Mouse (Mus musculus): ENCODE results near the gene Agpat4.

DNA sequence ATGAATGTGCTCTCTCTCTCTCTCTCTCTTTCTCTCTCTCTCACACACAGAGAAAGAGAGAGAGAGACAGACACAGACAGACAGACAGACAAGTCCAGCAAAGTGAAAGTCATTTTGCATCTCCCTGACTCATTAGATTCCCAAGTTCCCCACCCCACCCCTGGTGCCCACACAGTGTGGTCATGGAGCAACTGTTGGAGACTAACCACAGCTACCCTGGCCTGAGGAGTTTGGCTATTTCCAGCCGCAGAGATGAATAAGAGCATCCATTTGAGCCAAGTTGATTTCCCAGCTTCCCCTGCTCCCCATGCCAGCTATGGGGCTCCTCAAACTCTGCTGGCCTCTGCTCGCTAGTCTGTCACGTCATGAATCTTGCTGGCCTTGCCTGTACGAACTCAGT lies 91.0 kb downstream of the Agpat4 start:
- TF ChIP-seq POLR2A (IDR thresholded peaks at IDR 0.05; ENCODE audit: borderline replicate concordance, insufficient read depth, low read length) (no peak), CTCF (IDR thresholded peaks at IDR 0.05; ENCODE audit: borderline replicate concordance, insufficient read depth, low read depth, low read length) (no peak)

All from cerebellum, adult 2 months (tissue).